Mouse (Mus musculus) cerebellum, postnatal 36 days (tissue): ENCODE measurements around the gene Ascc2.

Source experiments
- DNase-seq, 2 experiments: peaks; one replicate each; pipeline ENCODE4 v3.0.0; 2021 to 2022; ENCODE audit warnings: mixed read lengths in 2 of 2

Ascc2 gene

DNA sequence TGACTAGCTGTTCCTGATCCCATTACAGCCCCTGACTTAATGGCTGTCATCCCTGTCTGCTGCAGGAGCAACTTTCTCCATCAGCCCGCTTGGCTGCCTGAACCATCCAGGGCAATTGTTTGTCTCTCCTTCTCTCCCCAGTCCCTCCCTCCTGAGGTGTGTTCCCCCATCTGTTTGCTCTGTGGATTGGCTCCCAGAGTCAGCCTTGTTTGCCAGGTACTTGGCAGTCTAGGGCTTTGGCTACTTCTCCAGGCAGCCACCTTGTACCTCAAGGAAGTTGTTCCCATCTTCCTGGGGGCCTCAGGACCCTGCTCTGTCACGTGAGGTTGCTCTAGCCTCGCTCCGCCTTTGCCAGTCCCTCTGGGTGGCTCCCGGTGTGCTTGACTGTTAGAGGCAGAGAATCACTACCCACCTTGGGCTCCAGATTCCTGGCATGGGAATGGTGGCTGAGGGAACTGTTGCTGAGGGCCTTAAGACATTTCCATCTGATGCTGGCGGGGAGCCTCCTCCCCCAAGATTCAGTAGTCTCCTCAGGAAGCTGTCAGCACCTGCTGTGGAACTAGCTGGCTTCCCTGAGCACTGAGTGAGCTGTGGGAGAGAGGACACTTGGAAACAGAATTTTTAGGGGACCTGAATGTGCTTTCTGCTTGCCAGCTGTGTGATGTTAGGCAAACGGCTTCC, 83.5 kb downstream of the Ascc2 start:
- DNase-seq = peak; percentile 70 to 73

DNA sequence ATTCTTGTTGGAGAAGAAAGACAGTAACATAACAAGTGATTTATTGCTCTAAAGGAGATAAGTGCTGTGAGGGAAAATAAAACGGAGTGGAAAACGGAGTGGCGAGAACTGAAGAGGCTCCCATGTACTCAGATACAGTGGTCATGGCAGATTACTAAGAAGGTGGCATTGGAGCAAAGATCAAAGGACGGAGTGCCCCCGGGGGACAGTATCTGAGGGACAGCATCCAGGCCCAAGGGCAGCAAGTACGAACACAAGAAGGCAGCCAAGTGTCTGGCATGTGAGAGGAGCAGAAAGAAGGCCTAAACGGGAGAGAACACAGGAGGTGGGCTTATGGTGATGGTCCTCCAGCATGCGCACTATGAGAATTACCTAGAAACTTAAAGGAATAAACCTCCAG, 84.2 kb downstream of the Ascc2 start:
- DNase-seq = no peak

DNA sequence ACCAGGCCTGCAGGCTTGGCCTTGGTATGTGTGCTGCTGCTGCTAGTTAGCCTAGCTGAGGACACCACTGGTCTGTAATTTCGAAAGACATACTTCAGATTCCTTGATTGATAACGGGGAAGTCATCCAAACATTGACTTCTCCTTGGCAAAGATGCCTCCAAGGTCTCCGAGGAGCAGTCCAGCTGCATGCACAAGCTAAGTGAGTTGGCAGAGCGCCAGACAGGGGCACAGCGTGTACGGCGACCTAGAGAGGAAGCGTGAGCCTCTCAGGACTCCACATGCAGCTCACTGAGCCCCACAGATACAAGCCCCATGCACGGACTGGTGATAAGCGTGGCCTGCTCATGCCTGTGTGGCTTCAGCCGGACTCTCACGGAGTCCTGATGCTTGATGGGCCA, 92.1 kb downstream of the Ascc2 start:
- DNase-seq = no peak

DNA sequence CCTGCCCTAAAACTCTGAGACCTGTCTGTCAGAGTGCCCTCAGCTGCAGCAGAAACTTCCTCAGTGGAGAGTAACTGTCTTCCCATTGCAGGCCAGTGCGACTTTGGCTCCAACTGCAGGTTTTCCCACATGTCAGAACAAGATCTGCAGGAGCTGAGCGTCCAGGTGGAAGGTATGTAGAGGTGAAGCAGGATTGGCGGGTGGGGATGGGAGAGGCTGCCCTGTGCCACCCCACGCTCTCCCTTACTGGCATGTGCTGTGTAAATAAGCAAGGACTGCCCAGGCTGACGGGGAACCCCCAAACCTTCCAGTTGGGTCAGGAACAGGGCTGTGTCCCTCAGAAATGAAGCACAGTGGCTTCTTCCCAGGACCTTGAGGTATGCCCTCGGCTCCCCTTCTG, 92.5 kb downstream of the Ascc2 start:
- DNase-seq = no peak

DNA sequence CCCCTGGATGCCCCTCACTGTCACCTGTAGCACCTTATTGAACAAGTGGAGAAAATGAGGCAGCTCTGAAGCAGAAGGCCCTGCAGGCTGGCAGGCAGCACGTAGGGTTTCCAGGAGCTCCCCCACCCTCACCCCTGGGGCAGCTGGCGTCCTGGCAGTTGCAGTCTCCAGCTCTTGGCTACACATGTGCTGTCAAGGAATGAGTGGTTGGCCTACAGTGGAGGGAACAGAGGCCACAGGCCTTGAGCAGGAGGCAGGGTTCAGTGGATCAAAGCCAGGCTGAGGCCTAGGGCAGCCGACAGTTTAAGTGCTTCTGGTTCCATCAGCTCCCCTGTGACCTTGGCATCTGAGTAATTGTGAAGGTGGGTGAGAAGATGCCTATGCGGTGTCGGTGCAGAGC, 93.4 kb downstream of the Ascc2 start:
- no peak for DNase-seq

DNA sequence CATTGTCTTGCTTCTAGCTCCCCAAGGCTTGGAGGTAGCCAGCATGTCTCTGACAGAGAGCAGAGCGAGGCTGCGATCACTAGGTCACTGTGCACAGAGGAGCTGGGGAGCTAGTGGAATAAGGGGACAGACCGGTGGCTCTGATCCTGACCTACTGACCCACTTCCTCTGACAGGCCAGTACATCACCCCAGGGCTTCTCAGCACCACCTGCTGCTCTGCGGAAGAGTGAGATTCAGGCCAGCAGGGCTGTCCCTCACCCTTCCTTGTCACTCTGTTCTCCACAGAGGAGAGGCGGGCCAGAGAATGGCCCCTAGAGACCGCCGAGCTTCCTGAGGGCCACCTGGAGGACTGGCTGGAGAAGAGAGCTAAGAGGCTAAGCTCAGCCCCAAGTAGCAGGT, 94.2 kb downstream of the Ascc2 start:
- peak; percentile 56 to 65 for DNase-seq

DNA sequence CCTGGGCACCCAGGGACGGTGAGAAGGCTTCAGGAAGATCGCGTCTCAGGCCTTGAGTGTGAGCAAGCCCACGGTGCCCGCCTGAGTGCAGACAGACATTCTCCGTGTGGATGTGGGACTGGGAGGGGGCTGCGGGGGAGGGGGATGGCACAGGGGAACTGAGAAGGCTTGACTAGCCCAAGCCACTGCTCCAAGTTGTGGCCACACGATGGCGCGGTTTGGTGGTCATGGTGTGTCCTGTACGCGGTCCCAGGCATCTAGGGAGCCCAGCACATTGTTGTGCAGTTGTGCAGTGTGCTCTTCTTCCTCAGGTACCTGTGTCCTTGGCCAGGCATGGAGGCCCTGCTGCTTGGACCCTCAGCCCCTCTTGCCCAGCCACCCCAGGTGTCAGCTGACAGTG, 96.6 kb downstream of the Ascc2 start:
- peak in 1 of 2 experiments; percentile 18 for DNase-seq
